Mouse (Mus musculus): Measurements from ENCODE around the gene Slx4.
"Not testable (repeated sequence)": the region's sequence is repeated elsewhere in the genome, so short reads cannot be mapped to it uniquely, and the experiment has no call there.

The Slx4 gene

DNA sequence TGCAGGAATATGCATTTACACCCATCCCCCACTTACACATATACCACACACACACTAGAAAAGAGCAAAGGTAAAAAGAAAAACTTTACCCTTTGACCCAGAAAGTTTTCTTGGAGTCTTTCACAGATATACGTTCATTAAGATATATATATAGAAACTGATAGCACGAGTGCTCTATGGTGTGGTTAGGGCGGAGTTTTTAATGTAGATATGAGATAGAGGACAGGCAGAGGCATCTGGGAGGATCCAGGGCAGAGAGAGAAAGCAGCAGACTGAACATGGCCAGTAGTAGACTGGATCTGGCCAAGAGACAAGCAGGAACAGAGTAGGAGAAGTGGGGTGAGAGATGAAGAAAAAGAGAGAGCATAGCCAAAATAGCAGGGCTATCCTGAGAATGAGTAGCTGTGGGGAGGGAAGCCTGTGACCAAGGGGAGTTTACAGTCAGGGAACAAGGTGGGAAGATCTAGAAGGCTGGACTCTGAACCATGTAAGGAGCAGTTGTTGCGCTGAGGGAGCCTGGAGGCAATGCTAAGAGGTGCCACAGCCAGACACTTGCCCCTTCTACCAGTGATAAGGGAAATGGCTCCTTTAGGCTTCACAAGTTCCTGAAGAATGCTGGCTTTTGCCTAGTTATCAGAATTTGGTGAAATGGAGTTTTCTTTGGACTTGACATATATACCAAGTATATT lies 9.5 kb upstream of the Slx4 start:
- no peak for DNase-seq (ENCODE audit: low spot score)

DNA sequence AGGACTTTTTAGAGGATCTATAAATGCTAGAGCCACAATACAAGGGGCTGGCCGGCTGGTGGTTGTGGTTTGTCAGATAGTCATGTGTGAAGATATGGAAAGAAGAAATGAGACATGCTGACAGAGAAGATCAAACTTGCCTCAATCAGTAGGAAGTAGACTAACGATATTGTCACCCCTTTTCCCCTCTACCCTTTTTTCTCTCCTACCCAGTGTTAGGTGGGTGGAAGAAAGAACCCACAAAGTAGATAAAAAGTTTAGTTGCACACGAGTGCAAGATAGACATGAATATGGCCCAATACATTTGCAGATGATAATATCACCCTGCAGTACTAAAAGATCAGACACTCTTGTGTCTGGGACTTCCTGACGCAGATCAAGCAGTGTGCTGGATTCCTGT lies 15.2 kb downstream of the Slx4 start:
- no peak for DNase-seq (ENCODE audit: low spot score)

- no peak for DNase-seq (ENCODE audit: low spot score)
Observed at GRCm38 (mm10) chr16:3983146-3983700, 20.3 kb downstream of the Slx4 start.

- DNase-seq (ENCODE audit: low spot score), result no peak
Observed at GRCm38 (mm10) chr16:3982173-3982572, 21.4 kb downstream of the Slx4 start.

DNA sequence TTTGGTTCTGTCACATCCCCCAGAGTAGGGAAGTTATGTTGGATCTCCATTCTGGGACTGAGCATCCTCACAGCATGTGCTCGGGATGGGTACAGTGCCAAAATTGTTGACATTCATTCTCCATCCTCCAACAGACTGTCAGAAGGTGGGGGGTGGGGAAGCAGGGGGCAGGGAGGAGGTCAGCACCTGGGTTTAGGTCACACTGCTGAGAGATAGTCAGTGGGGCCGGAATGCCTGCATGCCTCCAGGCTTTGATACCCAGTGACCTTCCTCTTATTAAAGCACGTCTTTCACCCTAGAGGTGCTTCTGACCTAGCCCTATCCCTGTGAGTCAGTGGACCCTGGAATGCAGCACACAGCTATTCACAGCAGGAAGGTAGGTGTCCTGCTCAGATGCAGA lies 26.9 kb downstream of the Slx4 start:
- DNase-seq (ENCODE audit: low spot score), result no peak

GRCm38 (mm10) chr16:3976251-3976671 lies 27.3 kb downstream of the Slx4 start, which contains the start of gene Nlrc3:
TSS of gene Nlrc3 (minus strand) at chr16:3976632.
- peak; percentile 18 for DNase-seq (ENCODE audit: low spot score)

GRCm38 (mm10) chr16:3975658-3976057 lies 27.9 kb downstream of the Slx4 start:
- no peak for DNase-seq (ENCODE audit: low spot score)

DNA sequence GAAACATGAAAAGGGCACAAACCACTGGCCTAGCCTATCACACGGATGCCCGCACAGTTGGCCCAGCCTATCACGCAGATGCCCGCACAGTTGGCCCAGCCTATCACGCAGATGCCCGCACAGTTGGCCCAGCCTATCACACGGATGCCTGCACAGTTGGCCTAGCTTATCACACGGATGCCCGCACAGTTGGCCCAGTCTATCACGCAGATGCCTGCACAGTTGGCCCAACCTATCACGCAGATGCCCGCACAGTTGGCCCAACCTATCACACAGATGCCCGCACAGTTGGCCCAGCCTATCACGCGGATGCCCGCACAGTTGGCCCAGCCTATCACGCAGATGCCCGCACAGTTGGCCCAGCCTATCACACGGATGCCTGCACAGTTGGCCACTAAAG lies 29.1 kb downstream of the Slx4 start:
- DNase-seq (ENCODE audit: low spot score), result not testable (repeated sequence)

DNA sequence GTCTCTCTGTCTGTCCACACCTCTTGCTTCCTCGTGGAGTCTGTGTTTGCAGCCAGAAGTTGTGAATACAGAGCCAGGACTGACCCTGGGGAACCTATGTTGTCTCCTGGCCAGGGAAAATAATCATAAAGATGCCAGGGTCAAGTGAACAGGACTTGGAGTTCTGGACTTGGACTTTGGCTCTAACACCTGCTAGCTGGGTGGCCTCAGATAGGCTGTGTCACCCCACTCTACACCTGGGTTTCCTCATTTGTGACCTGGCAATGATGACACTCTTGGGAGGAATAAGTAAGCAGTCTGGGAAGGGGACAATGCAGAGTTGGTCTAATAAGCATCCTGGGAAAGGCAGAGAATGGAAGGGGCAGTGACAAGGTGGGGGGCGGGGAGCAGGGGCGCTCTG lies 38.0 kb downstream of the Slx4 start:
- no peak for DNase-seq (ENCODE audit: low spot score)

GRCm38 (mm10) chr16:3964990-3965389 lies 38.6 kb downstream of the Slx4 start:
- no peak for DNase-seq (ENCODE audit: low spot score)

DNA sequence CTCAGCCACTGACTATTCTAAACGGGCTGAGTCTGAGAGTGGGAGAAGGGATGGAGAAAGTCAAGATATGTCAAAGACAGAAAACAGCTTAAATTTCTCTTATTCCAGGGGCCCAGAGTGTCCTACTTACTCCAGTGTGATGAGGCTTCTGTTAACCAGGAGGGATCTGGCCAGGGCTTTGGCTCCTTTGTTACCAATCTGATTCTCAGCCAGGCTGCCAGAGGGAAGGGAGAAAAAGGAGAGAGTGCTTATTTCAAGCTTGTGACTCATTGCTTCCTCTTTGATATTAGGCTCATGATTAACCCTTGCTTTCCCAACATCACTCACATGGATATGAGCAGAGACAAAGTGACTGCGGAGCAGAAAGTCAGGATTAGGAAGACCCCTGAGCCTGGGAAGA lies 44.3 kb downstream of the Slx4 start:
- no peak for DNase-seq (ENCODE audit: low spot score)

DNA sequence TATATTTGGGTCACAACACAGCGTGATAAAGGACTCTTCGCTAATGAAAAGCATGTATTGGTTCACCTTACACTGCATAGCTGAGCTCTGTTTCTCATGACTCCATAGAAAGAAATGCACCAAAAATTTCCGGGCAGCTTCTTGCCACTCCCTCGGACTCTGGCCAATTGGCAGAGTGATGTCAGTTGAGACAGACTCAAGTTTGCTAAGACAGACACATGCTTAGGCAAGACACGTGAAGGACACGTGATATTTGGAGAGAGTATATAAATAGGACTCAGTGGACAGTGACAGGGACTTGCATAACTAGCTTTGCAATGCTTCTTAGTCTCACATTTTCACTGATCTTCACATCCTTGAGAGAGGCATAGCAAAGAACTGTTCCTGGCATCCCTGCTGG lies 47.2 kb downstream of the Slx4 start:
- DNase-seq (ENCODE audit: low spot score), result peak; percentile 52

DNA sequence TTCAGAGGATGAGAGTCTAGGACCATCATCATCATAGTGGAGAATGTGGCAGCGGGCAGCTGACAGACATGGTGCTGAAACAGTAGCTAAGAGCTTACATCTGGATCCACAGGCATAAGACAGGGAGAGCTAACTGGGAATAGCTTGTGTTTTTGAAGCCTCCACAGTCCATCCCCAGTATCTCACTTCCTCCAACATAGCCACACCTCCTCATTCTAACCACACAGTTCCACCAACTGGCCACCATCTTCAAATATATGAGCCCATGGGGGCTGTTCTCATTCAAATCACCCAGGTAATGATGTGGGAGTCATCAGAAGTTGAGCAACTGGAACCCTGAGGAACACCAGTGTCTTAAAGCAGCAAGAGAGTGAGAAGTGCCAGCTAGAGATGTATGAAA lies 52.4 kb downstream of the Slx4 start:
- no peak for DNase-seq (ENCODE audit: low spot score)

DNA sequence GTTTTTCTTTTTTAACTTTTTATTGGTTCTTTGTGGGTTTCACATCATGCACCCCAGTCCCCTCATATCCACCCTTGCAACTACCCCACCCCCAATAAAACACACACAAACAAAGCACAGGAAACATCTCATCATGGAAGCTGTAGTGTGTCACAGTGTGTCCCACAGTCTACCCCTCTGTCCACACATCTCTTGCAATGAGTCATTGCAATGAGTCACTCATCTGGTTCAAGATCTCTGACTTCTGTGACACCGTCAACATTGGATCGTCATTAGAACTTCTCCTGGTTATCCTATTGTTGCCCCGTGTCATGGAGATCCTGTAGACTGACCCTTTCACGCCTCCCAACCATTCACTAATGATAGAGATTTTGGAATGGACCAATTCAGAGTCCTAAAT lies 68.9 kb downstream of the Slx4 start:
- no peak for DNase-seq (ENCODE audit: low spot score)

GRCm38 (mm10) chr16:3934091-3934490 lies 69.5 kb downstream of the Slx4 start:
- peak; percentile 66 for DNase-seq (ENCODE audit: low spot score)

GRCm38 (mm10) chr16:3933536-3933935 lies 70.0 kb downstream of the Slx4 start:
- DNase-seq (ENCODE audit: low spot score), result no peak

DNA sequence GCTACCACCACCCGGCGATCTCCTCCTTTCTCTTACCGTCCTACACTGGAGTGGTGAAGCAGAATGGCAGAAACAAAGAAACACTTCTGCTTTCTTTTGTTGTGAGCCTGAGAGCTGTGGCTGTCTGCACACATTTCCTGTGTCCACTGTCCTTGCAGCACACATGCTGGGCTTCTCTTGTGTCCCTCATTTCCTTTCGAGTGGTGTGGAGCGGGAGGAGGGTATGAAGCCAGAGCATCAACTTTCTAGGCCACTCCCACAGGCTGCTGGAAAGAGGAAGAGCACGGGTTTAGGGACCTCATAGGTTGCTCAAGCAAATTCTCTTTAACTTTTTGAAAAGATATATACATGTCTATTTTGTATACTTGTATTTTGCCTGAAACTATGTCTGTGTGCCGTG lies 74.4 kb downstream of the Slx4 start:
- peak; percentile 21 for DNase-seq (ENCODE audit: low spot score)

All from lung, postnatal 25 days (tissue).